Mouse (Mus musculus): ENCODE data around the gene Olfr1179. TPM values are rescaled to one million over a fixed set of nuclear protein-coding genes. Genes with fewer than 3 reads are reported as not detected.

Olfr1179 gene
- polyA plus RNA-seq, 1 experiment from 2014 or later, result not detected

Other genes with a start within 250 kb of the Olfr1179 start
- not detected in 2 replicates for gene Olfr1168, start 224.6 kb downstream of the Olfr1179 start, polyA plus RNA-seq (2014; fragmentation: Nextera tagmentation; extraction: Ambion mirVana)
- not detected in 2 replicates for gene Olfr1170, start 178.1 kb downstream of the Olfr1179 start, polyA plus RNA-seq (2014; fragmentation: Nextera tagmentation; extraction: Ambion mirVana)
- gene Olfr1173, start 126.6 kb downstream of the Olfr1179 start, polyA plus RNA-seq (2014; fragmentation: Nextera tagmentation; extraction: Ambion mirVana), result not detected in 2 replicates
- not detected in 2 replicates for gene Olfr1174-ps, start 91.3 kb downstream of the Olfr1179 start, polyA plus RNA-seq (2014; fragmentation: Nextera tagmentation; extraction: Ambion mirVana)
- not detected in 2 replicates for gene Olfr1175-ps, start 79.2 kb downstream of the Olfr1179 start, polyA plus RNA-seq (2014; fragmentation: Nextera tagmentation; extraction: Ambion mirVana)
- gene Olfr1176, start 69.7 kb downstream of the Olfr1179 start, polyA plus RNA-seq (2014; fragmentation: Nextera tagmentation; extraction: Ambion mirVana), result not detected in 2 replicates
- not detected in 2 replicates for gene Olfr1177-ps, start 60.0 kb downstream of the Olfr1179 start, polyA plus RNA-seq (2014; fragmentation: Nextera tagmentation; extraction: Ambion mirVana)
- not detected in 2 replicates for gene Olfr1178, start 19.4 kb downstream of the Olfr1179 start, polyA plus RNA-seq (2014; fragmentation: Nextera tagmentation; extraction: Ambion mirVana)
- not detected in 2 replicates for gene Olfr1180, start 12.7 kb upstream of the Olfr1179 start, polyA plus RNA-seq (2014; fragmentation: Nextera tagmentation; extraction: Ambion mirVana)
- gene Olfr1181, start 19.7 kb upstream of the Olfr1179 start, polyA plus RNA-seq (2014; fragmentation: Nextera tagmentation; extraction: Ambion mirVana), result not detected in 2 replicates
- not detected in 2 replicates for gene Gm13757, start 42.7 kb upstream of the Olfr1179 start, polyA plus RNA-seq (2014; fragmentation: Nextera tagmentation; extraction: Ambion mirVana)
- gene Olfr1183, start 48.4 kb upstream of the Olfr1179 start, polyA plus RNA-seq (2014; fragmentation: Nextera tagmentation; extraction: Ambion mirVana), result not detected in 2 replicates
- not detected in 2 replicates for gene Olfr1184, start 77.1 kb upstream of the Olfr1179 start, polyA plus RNA-seq (2014; fragmentation: Nextera tagmentation; extraction: Ambion mirVana)
- not detected in 2 replicates for gene Olfr1185-ps1, start 86.9 kb upstream of the Olfr1179 start, polyA plus RNA-seq (2014; fragmentation: Nextera tagmentation; extraction: Ambion mirVana)
- not detected in 2 replicates for gene Olfr1186, start 112.1 kb upstream of the Olfr1179 start, polyA plus RNA-seq (2014; fragmentation: Nextera tagmentation; extraction: Ambion mirVana)
- gene Olfr1188, start 150.5 kb upstream of the Olfr1179 start, polyA plus RNA-seq (2014; fragmentation: Nextera tagmentation; extraction: Ambion mirVana), result not detected in 2 replicates
- gene Olfr1189, start 180.0 kb upstream of the Olfr1179 start, polyA plus RNA-seq (2014; fragmentation: Nextera tagmentation; extraction: Ambion mirVana), result not detected in 2 replicates
- gene Olfr1191-ps1, start 234.1 kb upstream of the Olfr1179 start, polyA plus RNA-seq (2014; fragmentation: Nextera tagmentation; extraction: Ambion mirVana), result not detected in 2 replicates
- gene Olfr1192-ps1, start 242.1 kb upstream of the Olfr1179 start, polyA plus RNA-seq (2014; fragmentation: Nextera tagmentation; extraction: Ambion mirVana), result not detected in 2 replicates